Mouse (Mus musculus) lung, embryonic 16.5 days (tissue): ENCODE results near the gene Pdk1. TPM values are rescaled to one million over a fixed set of nuclear protein-coding genes. Genes with fewer than 3 reads are reported as not detected.

ENCODE experiments used
- ATAC-seq: fragments of 200-750 bp; cut with Nextera tagmentation; 2 replicates; pipeline ENCODE4 v1.8.0; 2017; ENCODE audit warnings: low read depth, mild to moderate bottlenecking, moderate library complexity
- H3K27ac ChIP-seq: fragments of 300-500 bp; sonication (generic); 2 replicates; pipeline ENCODE4 v1.5.1; 2014; ENCODE audit warnings: mild to moderate bottlenecking, control low read depth, low read length
- H3K27me3 ChIP-seq: fragments of 300-500 bp; sonication (generic); 2 replicates; pipeline ENCODE4 v1.6.1; 2014; ENCODE audit warnings: low read depth, low read length, mixed read lengths; ENCODE audit not compliant: control insufficient read depth, insufficient read depth
- H3K36me3 ChIP-seq: fragments of 300-500 bp; sonication (generic); 2 replicates; pipeline ENCODE4 v1.6.1; 2014; ENCODE audit warnings: low read length; ENCODE audit not compliant: control insufficient read depth, insufficient read depth
- H3K4me1 ChIP-seq: fragments of 300-500 bp; sonication (generic); replicated peaks from 2 replicates; pipeline ENCODE4 v1.6.1; 2014; ENCODE audit warnings: low read length, mixed read lengths; ENCODE audit not compliant: control insufficient read depth, insufficient read depth
- H3K4me2 ChIP-seq: fragments of 300-500 bp; sonication (generic); 2 replicates; pipeline ENCODE4 v1.6.1; 2014; ENCODE audit warnings: low read depth, low read length, control low read depth
- H3K4me3 ChIP-seq: fragments of 300-500 bp; sonication (generic); 2 replicates; pipeline ENCODE4 v1.5.1; 2014; ENCODE audit warnings: mild to moderate bottlenecking, low read length, control low read depth
- H3K9ac ChIP-seq: fragments of 300-500 bp; sonication (generic); 2 replicates; pipeline ENCODE4 v1.6.1; 2014; ENCODE audit warnings: low read length, control low read depth
- H3K9me3 ChIP-seq: fragments of 300-500 bp; sonication (generic); 2 replicates; pipeline ENCODE4 v1.6.1; 2016; ENCODE audit warnings: low read length; ENCODE audit not compliant: control insufficient read depth
- WGBS: fragments of 180-500 bp; shearing (Covaris S2); extraction: QIAGEN DNeasy Blood & Tissue Kit; methylation state at CpG from one replicate; pipeline ENCODE4 v1.1.7; 2014; 5-methylcytosine and 5-hydroxymethylcytosine counted together
- polyA plus RNA-seq: library from polyadenylated mRNA; unstranded; fragments of >200 nt; fragmentation: Nextera tagmentation; extraction: Ambion mirVana; gene quantifications from 2 replicates; pipeline ENCODE4 v1.2.1, GENCODE M21; 2015

Gene Pdk1
- polyA plus RNA-seq, 1 experiment from 2014 or later, result 54.0 TPM

- no peaks in the 10 kb centered on the region for H3K4me1 ChIP-seq
- no peak overlapping the region for H3K9ac ChIP-seq
- no peak overlapping the region for H3K4me3 ChIP-seq
- no peaks in the 10 kb centered on the region for H3K36me3 ChIP-seq
- H3K9me3 ChIP-seq, result no peaks in the 10 kb centered on the region
- no peak overlapping the region for H3K27ac ChIP-seq
- H3K4me2 ChIP-seq, result no peak overlapping the region
- no peak for ATAC-seq
- no peaks in the 10 kb centered on the region for H3K27me3 ChIP-seq
- WGBS, result 92% methylated on average over 3 of the region's 3 CpGs
Measured at GRCm38 (mm10) chr2:71941005-71941720, 68.1 kb downstream of the Pdk1 start.

- no peak overlapping the region for H3K9ac ChIP-seq
- no peaks in the 10 kb centered on the region for H3K27me3 ChIP-seq
- no peak overlapping the region for H3K27ac ChIP-seq
- no peak overlapping the region for H3K4me2 ChIP-seq
- H3K36me3 ChIP-seq, result no peaks in the 10 kb centered on the region
- no peaks in the 10 kb centered on the region for H3K4me1 ChIP-seq
- H3K4me3 ChIP-seq, result no peak overlapping the region
- 90% methylated on average over 5 of the region's 5 CpGs for WGBS
- H3K9me3 ChIP-seq, result no peaks in the 10 kb centered on the region
- ATAC-seq, result no peak
Measured at GRCm38 (mm10) chr2:71941721-71942087, 68.7 kb downstream of the Pdk1 start.

DNA sequence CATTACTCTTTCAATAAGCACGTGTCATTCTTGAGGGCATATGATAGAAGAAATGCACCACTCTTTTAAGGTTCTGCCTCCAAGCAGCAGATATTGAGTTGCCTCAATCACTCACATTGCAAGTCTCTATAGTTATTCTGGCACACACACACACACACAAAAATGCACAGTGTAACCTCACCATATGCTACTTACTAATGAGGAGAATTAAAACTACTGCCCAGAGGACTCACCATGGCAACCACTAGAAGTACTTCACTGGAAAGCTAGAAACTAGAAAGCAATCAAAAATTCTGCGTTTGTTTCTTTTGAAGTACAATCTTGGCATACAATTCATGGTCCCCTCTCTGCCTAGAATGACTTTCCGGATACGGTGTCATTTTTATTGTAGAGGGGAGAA is 78.2 kb downstream of the Pdk1 start:
- H3K27ac ChIP-seq, result no peak overlapping the region
- ATAC-seq, result no peak
- WGBS, result 62% methylated on average over 4 of the region's 4 CpGs

More for the DNA sequence above, 78.2 kb downstream of the Pdk1 start:
- Histone ChIP-seq H3K4me2 (no peak overlapping the region), H3K4me1 (no peaks in the 10 kb centered on the region), H3K4me3 (no peak overlapping the region), H3K9me3 (peaks cover 3% of the 10 kb centered on the region; the same call in 1 of the 2 replicates), H3K9ac (no peak overlapping the region), H3K36me3 (no peaks in the 10 kb centered on the region), H3K27me3 (no peaks in the 10 kb centered on the region)

Other genes with a start within 250 kb of the Pdk1 start
- gene Itga6, start 127.6 kb upstream of the Pdk1 start, polyA plus RNA-seq, result 62.9 and 79.0 TPM in 2 replicates
- gene Rapgef4, start 108.0 kb downstream of the Pdk1 start, polyA plus RNA-seq, result 3.7 and 6.8 TPM in 2 replicates